Mouse (Mus musculus) embryonic stem cell, embryonic (primary cell): ENCODE data around the gene Gipc3.

Source experiments
- CTCF ChIA-PET, 4 experiments: fragments of 300-600 bp in 2 of 4; fragments of 350-600 bp in 2 of 4; sonication (Branson Sonifier 250); formaldehyde crosslinking; loops; one replicate each; lab custom pipeline; 2022; ENCODE audit warnings: inconsistent platforms in 2 of 4; lab: Charles Lee
- POLR2A ChIA-PET, 4 experiments: fragments of 300-600 bp in 2 of 4; fragments of 350-600 bp in 2 of 4; sonication (Branson Sonifier 250); formaldehyde crosslinking; loops; one replicate each; lab custom pipeline; 2022; ENCODE audit warnings: antibody characterized with exemption in 4 of 4, inconsistent platforms in 1 of 4; lab: Charles Lee

Gene Gipc3

DNA sequence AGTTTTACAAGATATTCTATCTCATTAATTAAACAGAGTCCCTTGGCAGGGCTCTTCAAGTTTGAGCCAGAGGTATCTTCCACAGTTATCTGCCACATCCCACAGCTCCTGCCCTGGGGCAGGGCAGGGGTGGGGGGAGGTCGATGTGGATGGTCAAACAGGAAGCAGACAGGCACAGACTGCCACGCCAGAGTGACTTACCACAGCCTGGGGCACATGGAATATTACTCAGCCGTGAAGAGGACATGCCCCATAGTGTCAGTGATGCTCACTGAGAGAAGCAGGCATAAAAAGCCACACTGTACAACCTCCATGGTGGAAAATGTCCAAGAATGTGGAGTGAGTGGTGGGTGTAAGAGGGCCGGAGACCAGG lies 2.1 kb upstream of the Gipc3 start:
- POLR2A ChIA-PET: no interaction called here

DNA sequence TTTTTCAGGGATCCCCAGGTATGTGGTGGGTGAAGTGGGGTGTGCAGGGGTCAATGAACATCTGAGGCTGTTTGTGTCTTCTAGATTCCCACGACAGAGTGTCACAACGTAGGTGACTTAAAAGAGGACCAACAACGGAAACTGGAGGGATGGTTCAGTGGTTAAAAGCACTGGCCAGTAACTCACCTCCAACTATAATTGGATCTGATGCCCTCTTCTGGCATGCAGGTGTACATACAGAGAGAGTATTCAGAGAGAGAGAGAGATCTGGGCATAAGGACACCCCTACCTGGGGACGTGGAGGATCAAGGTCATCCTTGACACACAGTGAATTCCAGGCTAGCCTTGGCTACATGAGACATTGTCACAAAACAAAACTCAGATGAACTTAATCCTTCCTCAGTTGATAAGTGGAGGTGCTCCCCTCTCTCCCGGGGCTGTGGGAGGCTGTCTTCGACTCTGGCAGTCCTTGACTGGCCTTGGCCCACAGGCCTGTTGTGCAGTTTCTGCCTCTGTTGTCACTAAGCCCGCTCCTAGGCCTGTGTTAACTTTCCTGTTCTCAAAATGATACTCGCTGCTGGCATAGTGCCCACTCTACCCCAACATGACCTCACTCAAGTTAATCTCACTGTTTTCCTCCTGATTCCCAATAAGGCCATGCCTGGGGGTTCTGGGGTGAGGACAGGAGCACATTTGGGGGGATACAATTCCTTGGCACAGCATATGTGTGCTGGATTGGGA lies 1.5 kb upstream of the Gipc3 start:
- ChIA-PET POLR2A (no interaction called here), CTCF (interaction anchor here in 1 of 4 experiments (7.4 kb wide), 1 partner anchor 54 kb away, joined by 155 read pairs; the partner anchor contains the start of genes Pip5k1c and Tjp3)

More for the DNA sequence above, 2.1 kb upstream of the Gipc3 start:
- CTCF ChIA-PET: no interaction called here

GRCm38 (mm10) chr10:81341333-81341949 lies 1.6 kb downstream of the Gipc3 start:
- POLR2A ChIA-PET: interaction anchor here in 3 of 4 experiments (0.5 to 3.7 kb wide), 39 partner anchors 9 to 666 kb away, joined by 3 to 32 read pairs (median 5); partner anchors contain the start of genes Cactin (in 3 of the 3), Pip5k1c (in 3 of the 3), 4930404N11Rik (in 1 of the 3) and Aes (in 1 of the 3)
- CTCF ChIA-PET: interaction anchor here (0.5 to 7.4 kb wide), 52 partner anchors 10 to 1354 kb away, joined by 3 to 155 read pairs (median 4); partner anchors contain the start of genes Cactin (in 2 of the 4), Pip5k1c (in 2 of the 4), Tjp3 (in 2 of the 4) and Atcay (in 1 of the 4)

DNA sequence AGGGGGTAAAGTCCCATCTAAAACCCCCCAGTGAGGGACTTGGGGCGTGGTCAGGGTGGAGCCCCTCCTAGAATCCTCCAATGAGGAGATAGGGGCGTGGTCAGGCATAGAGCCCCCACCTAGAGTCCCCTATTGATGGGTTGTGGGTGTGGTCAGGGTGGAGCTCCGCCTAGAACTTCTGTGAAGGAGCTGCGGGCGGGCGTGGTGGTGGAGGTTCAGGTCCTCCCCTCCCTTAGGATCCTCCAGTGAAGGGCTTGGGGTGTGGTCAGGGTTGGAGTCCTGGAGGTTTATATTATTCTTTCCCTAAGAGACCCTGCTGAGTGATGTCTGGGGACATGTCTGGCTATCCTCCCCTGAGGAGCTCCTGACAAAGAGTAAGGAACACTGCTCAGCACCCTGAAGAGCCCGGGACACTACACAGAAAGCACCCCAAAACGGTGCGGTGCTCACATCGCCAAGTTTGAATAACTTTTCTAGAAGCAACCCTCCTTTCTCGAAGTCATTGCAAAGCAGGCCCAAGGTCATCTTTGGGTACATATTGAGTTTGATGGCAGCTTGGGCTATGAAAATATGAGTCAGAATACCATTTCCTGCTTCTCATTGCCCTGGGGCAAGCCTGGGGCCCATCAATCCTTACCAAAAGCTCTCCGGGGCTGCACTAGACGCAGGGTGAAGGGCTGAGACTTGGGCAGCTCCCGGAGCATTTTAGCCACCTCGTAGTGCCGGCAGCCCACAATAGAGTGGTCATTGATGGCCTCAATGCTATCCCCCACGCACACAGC lies 2.3 kb downstream of the Gipc3 start:
- CTCF ChIA-PET: interaction anchor here (0.5 to 7.4 kb wide), 50 partner anchors 9 to 264 kb away, joined by 3 to 155 read pairs (median 4); partner anchors contain the start of genes Cactin (in 2 of the 4), Hmg20b (in 2 of the 4), Pip5k1c (in 2 of the 4) and Atcay (in 1 of the 4)
- POLR2A ChIA-PET: interaction anchor here in 3 of 4 experiments (0.5 to 3.7 kb wide), 42 partner anchors 10 to 665 kb away, joined by 3 to 32 read pairs (median 4); partner anchors contain the start of genes Cactin (in 3 of the 3), Hmg20b (in 2 of the 3), Pip5k1c (in 2 of the 3) and 4930404N11Rik (in 1 of the 3)

DNA sequence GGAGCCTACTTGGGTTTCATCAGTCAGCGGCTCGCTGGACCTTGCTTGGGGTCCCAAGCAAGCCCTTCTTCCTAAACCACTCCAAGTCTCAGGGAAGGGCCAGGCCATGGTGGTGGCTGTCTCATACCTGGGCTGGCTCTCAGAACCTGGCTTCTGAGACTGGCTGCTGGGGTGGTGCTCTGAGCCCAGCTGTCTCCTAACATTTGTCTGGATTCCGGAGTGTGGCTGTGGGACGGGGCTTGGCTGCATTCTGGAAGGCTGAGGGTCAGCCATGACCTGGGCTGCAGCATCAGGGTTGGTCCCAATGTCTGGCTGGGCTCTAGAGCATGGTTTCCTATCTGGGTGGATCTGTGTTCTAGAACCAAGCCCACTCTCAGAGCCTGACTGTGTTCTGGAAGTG lies 6.5 kb downstream of the Gipc3 start:
- POLR2A ChIA-PET: interaction anchor here in 3 of 4 experiments (0.6 to 5.1 kb wide), 16 partner anchors 9 to 230 kb away, joined by 3 to 38 read pairs (median 4); partner anchors contain the start of genes Cactin (in 2 of the 3) and Pip5k1c (in 2 of the 3)
- CTCF ChIA-PET: interaction anchor here (0.5 to 3.4 kb wide), 11 partner anchors 32 to 489 kb away, joined by 3 to 29 read pairs (median 5); partner anchors contain the start of genes Tjp3 (in 2 of the 4), Atcay (in 1 of the 4) and Pip5k1c (in 1 of the 4)

- CTCF ChIA-PET: interaction anchor here (0.5 to 3.4 kb wide), 18 partner anchors 11 to 488 kb away, joined by 3 to 29 read pairs (median 4); partner anchors contain the start of genes Pip5k1c (in 2 of the 4), Tjp3 (in 2 of the 4), Atcay (in 1 of the 4) and Cactin (in 1 of the 4)
- POLR2A ChIA-PET: interaction anchor here in 3 of 4 experiments (0.5 to 5.1 kb wide), 23 partner anchors 9 to 671 kb away, joined by 3 to 38 read pairs (median 4); partner anchors contain the start of genes Cactin (in 3 of the 3), Eef2 (in 1 of the 3), Pip5k1c (in 1 of the 3) and Tjp3 (in 1 of the 3)
These were observed 7.4 kb downstream of the Gipc3 start for GRCm38 (mm10) chr10:81335393-81336340.

GRCm38 (mm10) chr10:81334324-81334723 lies 8.7 kb downstream of the Gipc3 start:
- ChIA-PET POLR2A (interaction anchor here in 3 of 4 experiments (0.5 to 5.1 kb wide), 15 partner anchors 8 to 374 kb away, joined by 3 to 38 read pairs (median 5); partner anchors contain the start of genes Cactin (in 3 of the 3), Gipc3 (in 1 of the 3), Pip5k1c (in 1 of the 3) and Tjp3 (in 1 of the 3)), CTCF (interaction anchor here in 2 of 4 experiments (0.5 to 3.4 kb wide), 5 partner anchors 14 to 230 kb away, joined by 3 to 29 read pairs (median 5); partner anchors contain the start of genes Pip5k1c (in 2 of the 2), Cactin (in 1 of the 2) and Tjp3 (in 1 of the 2))

DNA sequence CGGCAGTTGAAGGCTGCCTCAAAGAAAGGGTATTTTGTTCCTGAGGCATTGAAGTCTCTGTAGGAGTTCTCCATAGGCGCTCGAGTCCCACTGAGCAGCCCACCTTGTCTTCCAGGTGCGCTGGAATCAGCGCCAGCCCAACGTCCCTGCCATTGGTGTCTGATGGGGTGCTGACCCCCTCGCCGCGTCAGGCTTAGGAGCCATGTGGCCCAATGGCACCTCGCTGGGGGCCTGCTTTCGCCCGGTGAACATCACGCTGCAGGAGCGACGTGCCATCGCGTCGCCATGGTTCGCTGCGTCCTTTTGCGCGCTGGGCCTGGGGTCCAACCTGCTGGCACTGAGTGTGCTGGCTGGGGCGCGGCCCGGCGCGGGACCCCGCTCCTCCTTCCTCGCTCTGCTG lies 10.8 kb downstream of the Gipc3 start:
- POLR2A ChIA-PET: interaction anchor here (0.6 to 1.8 kb wide), 6 partner anchors 9 to 15 kb away, joined by 3 to 11 read pairs (median 6); partner anchors contain the start of gene Cactin (in 2 of the 4)
- CTCF ChIA-PET: interaction anchor here in 3 of 4 experiments (0.6 to 1.1 kb wide), 3 partner anchors 8 to 131 kb away, joined by 3 to 7 read pairs (median 5); no protein-coding TSS in a partner anchor

DNA sequence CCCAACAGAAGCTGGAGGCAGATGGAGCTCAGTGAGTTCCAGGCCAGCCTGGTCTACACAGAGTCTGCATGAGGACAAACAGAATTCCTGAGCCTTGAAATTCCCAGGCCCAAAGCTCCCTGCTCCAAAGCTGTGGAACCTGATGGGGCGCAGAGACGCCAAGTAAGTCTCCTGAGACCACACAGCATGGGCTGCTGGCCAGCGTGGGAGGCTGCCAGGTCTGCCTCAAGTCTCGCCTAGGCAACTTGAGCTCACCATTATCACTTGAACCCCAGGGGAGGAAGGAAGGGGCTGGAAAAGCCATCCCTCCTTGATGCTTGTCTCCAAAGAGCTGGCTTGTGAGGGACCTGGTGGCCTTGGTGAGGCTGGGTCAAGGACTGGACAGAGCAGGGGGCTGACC lies 13.1 kb downstream of the Gipc3 start:
- CTCF ChIA-PET: interaction anchor here (0.6 to 3.5 kb wide), 13 partner anchors 9 to 230 kb away, joined by 3 to 23 read pairs (median 5); partner anchors contain the start of genes Cactin (in 1 of the 4), Gipc3 (in 1 of the 4) and Pip5k1c (in 1 of the 4)
- POLR2A ChIA-PET: interaction anchor here in 3 of 4 experiments (0.6 to 2.2 kb wide), 15 partner anchors 8 to 654 kb away, joined by 3 to 27 read pairs (median 4); partner anchors contain the start of genes Cactin (in 3 of the 3), Pip5k1c (in 1 of the 3) and Tjp3 (in 1 of the 3)

DNA sequence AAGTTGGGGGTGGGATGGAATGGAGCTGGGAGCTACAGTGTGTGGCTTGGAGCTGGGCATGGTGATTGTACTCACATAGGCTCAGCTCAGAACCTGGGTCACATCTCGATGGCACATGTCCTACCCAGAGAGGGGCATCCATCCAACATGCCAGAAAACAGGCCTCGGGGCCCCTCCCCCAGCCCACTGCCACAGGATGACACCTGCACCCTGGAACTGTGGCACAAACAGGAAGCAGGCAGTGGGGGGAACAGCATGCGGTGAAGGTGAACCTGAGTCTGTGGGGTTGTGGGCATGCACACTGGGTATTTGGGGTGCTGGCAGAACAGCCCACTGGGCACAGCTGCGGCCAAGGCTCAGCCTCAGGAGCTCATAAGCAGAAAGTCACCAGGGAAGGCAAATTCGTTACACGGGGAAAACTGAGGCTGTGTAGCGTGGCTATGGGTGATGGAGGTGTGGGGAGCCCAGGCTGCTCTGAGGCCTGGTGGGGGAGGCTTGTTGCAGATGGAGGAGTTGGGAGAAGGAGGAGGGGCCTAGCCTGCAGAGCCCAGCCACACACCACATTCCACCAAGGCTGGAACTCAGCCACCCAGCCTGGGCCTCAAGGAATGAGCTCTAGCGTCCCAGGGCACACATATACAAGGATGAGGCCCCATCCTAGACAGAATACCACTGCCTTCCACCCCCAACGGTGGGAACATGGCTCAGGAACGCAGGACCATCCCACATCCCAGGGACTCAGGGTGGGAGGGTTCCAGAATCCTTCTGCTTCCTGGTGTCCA lies 13.7 kb downstream of the Gipc3 start:
- ChIA-PET POLR2A (interaction anchor here in 3 of 4 experiments (0.6 to 2.2 kb wide), 15 partner anchors 9 to 653 kb away, joined by 3 to 27 read pairs (median 4); partner anchors contain the start of genes Cactin (in 3 of the 3), Pip5k1c (in 1 of the 3) and Tjp3 (in 1 of the 3)), CTCF (interaction anchor here (0.6 to 3.5 kb wide), 12 partner anchors 9 to 222 kb away, joined by 3 to 23 read pairs (median 4); partner anchors contain the start of genes Cactin (in 1 of the 4), Gipc3 (in 1 of the 4) and Pip5k1c (in 1 of the 4))

DNA sequence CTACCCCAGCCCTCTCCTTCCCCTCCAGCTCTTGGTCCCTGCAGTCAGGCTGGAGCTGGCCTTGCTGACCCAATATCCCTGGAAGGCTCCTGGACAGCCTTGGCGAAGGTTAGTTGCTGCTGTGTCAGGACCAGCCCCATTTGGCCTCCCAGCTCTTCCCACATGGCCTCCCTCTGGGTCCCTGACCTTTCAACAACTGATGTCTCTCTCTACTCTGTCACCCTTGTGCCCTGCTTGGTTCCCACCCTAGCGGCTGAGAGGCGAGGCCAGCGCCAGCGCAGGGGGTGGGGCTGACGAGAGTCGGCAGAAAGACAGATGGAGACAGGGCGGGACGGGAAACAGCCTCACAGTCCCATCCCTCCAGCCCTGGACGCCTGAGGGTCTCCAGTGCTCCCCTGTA lies 14.7 kb downstream of the Gipc3 start, which contains the start of gene Tbxa2r:
Tbxa2r (plus strand) TSS at position 346 of the 400 bp plus-strand sequence.
- CTCF ChIA-PET: interaction anchor here in 1 of 4 experiments (0.9 to 3.5 kb wide), 4 partner anchors 11 to 36 kb away, joined by 3 to 23 read pairs (median 10); partner anchors contain the start of genes Gipc3 and Pip5k1c

GRCm38 (mm10) chr10:81327959-81328358 lies 15.1 kb downstream of the Gipc3 start:
- POLR2A ChIA-PET: interaction anchor here in 2 of 4 experiments (0.6 to 2.8 kb wide), 7 partner anchors 10 to 78 kb away, joined by 3 to 11 read pairs (median 4); partner anchors contain the start of gene 4930404N11Rik (in 1 of the 2)
- CTCF ChIA-PET: interaction anchor here in 1 of 4 experiments (1.0 to 3.5 kb wide), 3 partner anchors 10 to 35 kb away, joined by 3 to 23 read pairs (median 18); partner anchors contain the start of genes Gipc3 and Pip5k1c

More for the DNA sequence above, 14.7 kb downstream of the Gipc3 start, which contains the start of gene Tbxa2r:
- POLR2A ChIA-PET: interaction anchor here in 3 of 4 experiments (0.6 to 2.8 kb wide), 11 partner anchors 8 to 78 kb away, joined by 3 to 27 read pairs (median 6); partner anchors contain the start of genes Cactin (in 3 of the 3), 4930404N11Rik (in 1 of the 3), Pip5k1c (in 1 of the 3) and Tjp3 (in 1 of the 3)

DNA sequence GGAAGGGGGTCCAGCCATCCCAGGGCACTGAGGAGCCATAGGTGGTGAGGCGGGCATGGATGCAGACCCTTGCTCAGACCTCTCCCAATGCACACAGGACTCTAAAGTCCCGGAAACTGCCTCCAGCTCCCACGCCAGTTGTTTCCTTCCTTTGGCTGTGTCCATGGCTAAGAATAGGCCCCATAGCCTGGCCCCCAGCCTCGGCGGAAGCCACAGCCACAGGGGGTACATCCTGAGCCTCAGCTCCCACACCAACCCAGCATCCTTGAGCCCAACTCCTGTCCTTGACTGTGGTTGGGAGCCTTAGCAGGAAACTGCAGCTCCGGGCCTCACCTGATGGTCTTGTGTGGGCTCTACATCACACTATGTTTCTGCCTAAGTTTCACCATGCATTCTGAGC lies 16.2 kb downstream of the Gipc3 start:
- POLR2A ChIA-PET: interaction anchor here in 3 of 4 experiments (0.7 to 2.8 kb wide), 10 partner anchors 9 to 138 kb away, joined by 3 to 11 read pairs (median 4); partner anchors contain the start of genes Hmg20b (in 1 of the 3) and Pip5k1c (in 1 of the 3)
- CTCF ChIA-PET: interaction anchor here in 3 of 4 experiments (0.5 to 1.6 kb wide), 6 partner anchors 14 to 760 kb away, joined by 3 to 7 read pairs (median 4); no protein-coding TSS in a partner anchor
